Mouse (Mus musculus) heart, embryonic 15.5 days (tissue): Measurements from ENCODE around the gene Ptgir. TPM values are rescaled to one million over a fixed set of nuclear protein-coding genes. Genes with fewer than 3 reads are reported as not detected.
A peak's percentile ranks its signal among the peaks of the same experiment; 100 is the strongest.

ENCODE experiments used
- ATAC-seq: fragments of 200-750 bp; cut with Nextera tagmentation; replicated peaks from 2 replicates; pipeline ENCODE4 v1.8.0; 2017; ENCODE audit warnings: low read depth, moderate TSS enrichment; ENCODE audit not compliant: insufficient number of reproducible peaks, insufficient read depth, low FRiP score
- H3K27ac ChIP-seq: fragments of 300-500 bp; sonication (generic); 2 replicates; pipeline ENCODE4 v1.5.1; 2015; ENCODE audit warnings: mild to moderate bottlenecking, inconsistent platforms
- H3K27me3 ChIP-seq: fragments of 300-500 bp; sonication (generic); 2 replicates; pipeline ENCODE4 v1.6.1; 2015; ENCODE audit warnings: inconsistent platforms
- H3K36me3 ChIP-seq: fragments of 300-500 bp; sonication (generic); 2 replicates; pipeline ENCODE4 v1.6.1; 2015; ENCODE audit warnings: mild to moderate bottlenecking, inconsistent platforms
- H3K4me1 ChIP-seq: fragments of 300-500 bp; sonication (generic); replicated peaks from 2 replicates; pipeline ENCODE4 v1.6.1; 2015; ENCODE audit warnings: inconsistent platforms
- H3K4me2 ChIP-seq: fragments of 300-500 bp; sonication (generic); 2 replicates; pipeline ENCODE4 v1.6.1; 2015; ENCODE audit warnings: inconsistent platforms, mild to moderate bottlenecking, moderate library complexity
- H3K4me3 ChIP-seq: fragments of 300-500 bp; sonication (generic); 2 replicates; pipeline ENCODE4 v1.5.1; 2015; ENCODE audit warnings: mild to moderate bottlenecking, inconsistent platforms
- H3K9ac ChIP-seq: fragments of 300-500 bp; sonication (generic); 2 replicates; pipeline ENCODE4 v1.6.1; 2015; ENCODE audit warnings: mild to moderate bottlenecking, inconsistent platforms
- H3K9me3 ChIP-seq: fragments of 300-500 bp; sonication (generic); replicated peaks from 2 replicates; pipeline ENCODE4 v1.6.1; 2016; ENCODE audit warnings: inconsistent platforms
- WGBS: fragments of 180-500 bp; shearing (Covaris S2); methylation state at CpG from one replicate; pipeline ENCODE4 v1.1.7; 2015; ENCODE audit warnings: mixed read lengths; 5-methylcytosine and 5-hydroxymethylcytosine counted together
- polyA plus RNA-seq: library from polyadenylated mRNA; unstranded; fragments of >200 nt; fragmentation: Nextera tagmentation; extraction: Ambion mirVana; gene quantifications from 2 replicates; pipeline ENCODE4 v1.2.1, GENCODE M21; 2015

Gene Ptgir
- polyA plus RNA-seq, 1 experiment from 2014 or later: 0.86 TPM

GRCm38 (mm10) chr7:16917447-16917846, 11.2 kb downstream of the Ptgir start:
- Histone ChIP-seq H3K4me2 (no peak overlapping the region), H3K9me3 (no peaks in the 10 kb centered on the region), H3K27ac (no peak overlapping the region), H3K9ac (no peak overlapping the region), H3K4me3 (no peak overlapping the region), H3K27me3 (no peaks in the 10 kb centered on the region), H3K36me3 (peaks cover 38% of the 10 kb centered on the region), H3K4me1 (peaks cover 50% of the 10 kb centered on the region)
- no peak for ATAC-seq
- 68% methylated on average over 11 of the region's 11 CpGs for WGBS

GRCm38 (mm10) chr7:16918014-16918413, 11.7 kb downstream of the Ptgir start:
- Histone ChIP-seq H3K9ac (no peak overlapping the region), H3K4me3 (no peak overlapping the region), H3K27ac (no peak overlapping the region), H3K4me1 (peaks cover 56% of the 10 kb centered on the region), H3K27me3 (no peaks in the 10 kb centered on the region), H3K36me3 (peaks cover 38% of the 10 kb centered on the region), H3K4me2 (no peak overlapping the region), H3K9me3 (no peaks in the 10 kb centered on the region)
- 75% methylated on average over 9 of the region's 9 CpGs for WGBS
- no peak for ATAC-seq

- H3K9ac ChIP-seq: no peak overlapping the region
- H3K4me1 ChIP-seq: peaks cover 57% of the 10 kb centered on the region
- H3K36me3 ChIP-seq: peaks cover 38% of the 10 kb centered on the region
- no peak overlapping the region for H3K4me3 ChIP-seq
- H3K27ac ChIP-seq: no peak overlapping the region
- H3K27me3 ChIP-seq: no peaks in the 10 kb centered on the region
- no peak overlapping the region for H3K4me2 ChIP-seq
- no peaks in the 10 kb centered on the region for H3K9me3 ChIP-seq
- WGBS: 78% methylated on average over 3 of the region's 3 CpGs
- no peak for ATAC-seq
Observed at GRCm38 (mm10) chr7:16918670-16919069, 12.4 kb downstream of the Ptgir start.

- 0 out of 2 replicates have a peak overlapping the region, but pooled peaks have one; percentile 13 for H3K9ac ChIP-seq
- 0 out of 2 replicates have a peak overlapping the region, but pooled peaks have one; percentile 24 for H3K27ac ChIP-seq
- no peaks in the 10 kb centered on the region for H3K27me3 ChIP-seq
- H3K4me1 ChIP-seq: peaks cover 57% of the 10 kb centered on the region
- 72% methylated on average over 13 of the region's 13 CpGs for WGBS
- peaks cover 36% of the 10 kb centered on the region for H3K36me3 ChIP-seq
- 0 out of 2 replicates have a peak overlapping the region, but pooled peaks have one; percentile 11 for H3K4me2 ChIP-seq
- H3K4me3 ChIP-seq: no peak overlapping the region
- H3K9me3 ChIP-seq: no peaks in the 10 kb centered on the region
- no peak for ATAC-seq
Observed at GRCm38 (mm10) chr7:16919395-16920149, 13.3 kb downstream of the Ptgir start.

- Histone ChIP-seq H3K9ac (0 out of 2 replicates have a peak overlapping the region, but pooled peaks have one; percentile 13), H3K4me2 (0 out of 2 replicates have a peak overlapping the region, but pooled peaks have one; percentile 11), H3K9me3 (no peaks in the 10 kb centered on the region), H3K27ac (0 out of 2 replicates have a peak overlapping the region, but pooled peaks have one; percentile 24), H3K36me3 (peaks cover 30% of the 10 kb centered on the region), H3K27me3 (no peaks in the 10 kb centered on the region), H3K4me1 (peaks cover 60% of the 10 kb centered on the region), H3K4me3 (no peak overlapping the region)
- no peak for ATAC-seq
- WGBS: 77% methylated on average over 7 of the region's 7 CpGs
Observed at GRCm38 (mm10) chr7:16920150-16920579, 13.9 kb downstream of the Ptgir start.

GRCm38 (mm10) chr7:16920818-16921791, 14.8 kb downstream of the Ptgir start:
- H3K27ac ChIP-seq: peak overlapping the region; percentile 59
- peak overlapping the region; percentile 89 for H3K4me3 ChIP-seq
- peaks cover 60% of the 10 kb centered on the region for H3K4me1 ChIP-seq
- ATAC-seq: no peak
- no peaks in the 10 kb centered on the region for H3K27me3 ChIP-seq
- H3K4me2 ChIP-seq: peak overlapping the region; percentile 85
- peak overlapping the region; percentile 98 for H3K9ac ChIP-seq
- no peaks in the 10 kb centered on the region for H3K9me3 ChIP-seq
- peaks cover 22% of the 10 kb centered on the region for H3K36me3 ChIP-seq
- 52% methylated on average over 21 of the region's 21 CpGs for WGBS

- H3K4me3 ChIP-seq: peak overlapping the region; percentile 89
- H3K9me3 ChIP-seq: no peaks in the 10 kb centered on the region
- peak overlapping the region; percentile 59 for H3K27ac ChIP-seq
- peak overlapping the region; percentile 85 for H3K4me2 ChIP-seq
- no peaks in the 10 kb centered on the region for H3K27me3 ChIP-seq
- WGBS: 55% methylated on average over 6 of the region's 6 CpGs
- peaks cover 53% of the 10 kb centered on the region for H3K4me1 ChIP-seq
- peaks cover 16% of the 10 kb centered on the region for H3K36me3 ChIP-seq
- H3K9ac ChIP-seq: peak overlapping the region; percentile 98
- no peak for ATAC-seq
Observed at GRCm38 (mm10) chr7:16921881-16922335, 15.6 kb downstream of the Ptgir start.

- WGBS: 39% methylated on average over 10 of the region's 10 CpGs
- no peaks in the 10 kb centered on the region for H3K9me3 ChIP-seq
- H3K4me1 ChIP-seq: peaks cover 50% of the 10 kb centered on the region
- no peak for ATAC-seq
- H3K27ac ChIP-seq: 0 out of 2 replicates have a peak overlapping the region, but pooled peaks have one; percentile 15
- peak overlapping the region; percentile 85 for H3K4me2 ChIP-seq
- peaks cover 10% of the 10 kb centered on the region for H3K36me3 ChIP-seq
- no peaks in the 10 kb centered on the region for H3K27me3 ChIP-seq
- H3K4me3 ChIP-seq: peak overlapping the region; percentile 89
- peak overlapping the region; percentile 98 for H3K9ac ChIP-seq
Observed at GRCm38 (mm10) chr7:16922360-16922973, 16.2 kb downstream of the Ptgir start.

- H3K4me1 ChIP-seq: peaks cover 44% of the 10 kb centered on the region
- H3K9me3 ChIP-seq: no peaks in the 10 kb centered on the region
- H3K27me3 ChIP-seq: no peaks in the 10 kb centered on the region
- H3K9ac ChIP-seq: peak overlapping the region; percentile 98
- H3K27ac ChIP-seq: peak overlapping the region; percentile 97
- peak overlapping the region; percentile 89 for H3K4me3 ChIP-seq
- peak; percentile 2; the same call in 1 of the 2 replicates for ATAC-seq
- peak overlapping the region; percentile 85 for H3K4me2 ChIP-seq
- WGBS: under 1% methylated on average over 50 of the region's 57 CpGs
- H3K36me3 ChIP-seq: peaks cover 4% of the 10 kb centered on the region; the same call in 1 of the 2 replicates
Observed at GRCm38 (mm10) chr7:16923283-16924036, 17.2 kb downstream of the Ptgir start.
